Mouse (Mus musculus) spleen, adult 2 months (tissue): ENCODE results near the gene Mettl7a2.

Source experiments
- CTCF ChIP-seq: fragments of 200-500 bp; IDR thresholded peaks from 2 replicates; pipeline ENCODE4 v1.5.1; 2011; ENCODE audit warnings: mild to moderate bottlenecking, inconsistent platforms; ENCODE audit not compliant: insufficient read depth, insufficient read length, insufficient replicate concordance; ENCODE audit errors: extremely low read depth
- POLR2A ChIP-seq: fragments of 200-500 bp; IDR thresholded peaks from 2 replicates; pipeline ENCODE4 v1.6.1; 2011; ENCODE audit warnings: low read depth, low read length, inconsistent platforms

GRCm38 (mm10) chr15:100321134-100321533, 31.9 kb upstream of the Mettl7a2 start:
- TF ChIP-seq POLR2A (no peak), CTCF (peak; percentile 9; the same call in 1 of the 2 replicates)
